Mouse (Mus musculus) G1E (cell line): ENCODE measurements around the gene Usp29.

Experiments
- CTCF ChIP-seq: IDR thresholded peaks from 2 replicates; pipeline ENCODE4 v1.5.1; 2012; ENCODE audit warnings: low read depth, low read length, inconsistent platforms, mixed read lengths
- GATA1 ChIP-seq: IDR thresholded peaks from 2 replicates; pipeline ENCODE4 v1.6.1; 2012; ENCODE audit warnings: borderline replicate concordance, low read length, inconsistent platforms, mixed read lengths
- GATA2 ChIP-seq: IDR thresholded peaks from 2 replicates; pipeline ENCODE4 v1.6.1; 2012; ENCODE audit warnings: low read depth, low read length, inconsistent platforms, borderline replicate concordance
- TAL1 ChIP-seq: conservative IDR thresholded peaks from 2 replicates; pipeline ENCODE4 v1.6.1; 2012; ENCODE audit warnings: low read depth, low read length, inconsistent platforms, mixed read lengths

GRCm38 (mm10) chr7:6699230-6699629 is 31.1 kb upstream of the Usp29 start:
- no peak for TF ChIP-seq GATA1
- TF ChIP-seq CTCF = no peak
- TF ChIP-seq GATA2 = no peak
- no peak for TF ChIP-seq TAL1
